Mouse (Mus musculus) lung, postnatal 0 days (tissue): ENCODE results near the gene Mettl5.

ENCODE experiments used
- CTCF ChIP-seq: IDR thresholded peaks from 2 replicates; pipeline ENCODE4 v1.5.1; 2016; ENCODE audit warnings: antibody characterized with exemption, mild to moderate bottlenecking
- EP300 ChIP-seq: IDR thresholded peaks from 2 replicates; pipeline ENCODE4 v1.6.1; 2016; ENCODE audit warnings: antibody characterized with exemption, mild to moderate bottlenecking, control low read depth

GRCm38 (mm10) chr2:69826380-69826779, 59.0 kb downstream of the Mettl5 start:
- TF ChIP-seq CTCF (no peak), EP300 (peak; percentile 32; the same call in 1 of the 2 replicates)
